Mouse (Mus musculus) forebrain, embryonic 13.5 days (tissue): ENCODE results near the gene Pdgfa. TPM values are rescaled to one million over a fixed set of nuclear protein-coding genes. Genes with fewer than 3 reads are reported as not detected.
A peak's percentile ranks its signal among the peaks of the same experiment; 100 is the strongest.

Experiments used
- ATAC-seq: fragments of 200-750 bp; cut with Nextera tagmentation; 2 replicates; pipeline ENCODE4 v1.8.0; 2017
- H3K27ac ChIP-seq: fragments of 300-500 bp; sonication (generic); 2 replicates; pipeline ENCODE4 v1.5.1; 2015; ENCODE audit warnings: inconsistent platforms, mild to moderate bottlenecking, moderate library complexity
- H3K27me3 ChIP-seq: fragments of 300-500 bp; sonication (generic); 2 replicates; pipeline ENCODE4 v1.6.1; 2015; ENCODE audit warnings: mild to moderate bottlenecking, inconsistent platforms
- H3K36me3 ChIP-seq: fragments of 300-500 bp; sonication (generic); 2 replicates; pipeline ENCODE4 v1.6.1; 2015; ENCODE audit warnings: mild to moderate bottlenecking, inconsistent platforms; ENCODE audit not compliant: poor library complexity, severe bottlenecking
- H3K4me1 ChIP-seq: fragments of 300-500 bp; sonication (generic); 2 replicates; pipeline ENCODE4 v1.6.1; 2015; ENCODE audit warnings: inconsistent platforms
- H3K4me2 ChIP-seq: fragments of 300-500 bp; sonication (generic); 2 replicates; pipeline ENCODE4 v1.6.1; 2015; ENCODE audit warnings: inconsistent platforms, mild to moderate bottlenecking, moderate library complexity
- H3K4me3 ChIP-seq: fragments of 300-500 bp; sonication (generic); 2 replicates; pipeline ENCODE4 v1.5.1; 2015; ENCODE audit warnings: mild to moderate bottlenecking, inconsistent platforms
- H3K9ac ChIP-seq: fragments of 300-500 bp; sonication (generic); 2 replicates; pipeline ENCODE4 v1.6.1; 2015; ENCODE audit warnings: mild to moderate bottlenecking, inconsistent platforms
- H3K9me3 ChIP-seq: fragments of 300-500 bp; sonication (generic); replicated peaks from 2 replicates; pipeline ENCODE4 v1.6.1; 2016; ENCODE audit warnings: inconsistent platforms
- WGBS: fragments of 180-500 bp; shearing (Covaris S2); methylation state at CpG from one replicate; pipeline ENCODE4 v1.1.7; 2015; 5-methylcytosine and 5-hydroxymethylcytosine counted together
- polyA plus RNA-seq: library from polyadenylated mRNA; unstranded; fragments of >200 nt; fragmentation: Nextera tagmentation; extraction: Ambion mirVana; gene quantifications from 2 replicates; pipeline ENCODE4 v1.2.1, GENCODE M21; 2015

Pdgfa gene
- polyA plus RNA-seq, 1 experiment from 2014 or later: 7.7 TPM

- no peaks in the 10 kb centered on the region for H3K27me3 ChIP-seq
- H3K9ac ChIP-seq: no peak overlapping the region
- H3K4me3 ChIP-seq: no peak overlapping the region
- H3K27ac ChIP-seq: no peak overlapping the region
- peaks cover 6% of the 10 kb centered on the region for H3K4me1 ChIP-seq
- 91% methylated on average over 8 of the region's 8 CpGs for WGBS
- H3K36me3 ChIP-seq: peaks cover 5% of the 10 kb centered on the region; the same call in 1 of the 2 replicates
- no peak for ATAC-seq
- H3K9me3 ChIP-seq: no peaks in the 10 kb centered on the region
- H3K4me2 ChIP-seq: no peak overlapping the region
Measured at GRCm38 (mm10) chr5:138974911-138975485, 22.2 kb downstream of the Pdgfa start.

GRCm38 (mm10) chr5:138973480-138973879, 23.7 kb downstream of the Pdgfa start:
- H3K36me3 ChIP-seq: peaks cover 1% of the 10 kb centered on the region; the same call in 1 of the 2 replicates
- WGBS: 86% methylated on average over 6 of the region's 6 CpGs
- H3K4me3 ChIP-seq: no peak overlapping the region
- no peak for ATAC-seq
- no peaks in the 10 kb centered on the region for H3K27me3 ChIP-seq
- no peak overlapping the region for H3K9ac ChIP-seq
- H3K9me3 ChIP-seq: no peaks in the 10 kb centered on the region
- H3K27ac ChIP-seq: no peak overlapping the region
- peaks cover 12% of the 10 kb centered on the region for H3K4me1 ChIP-seq
- H3K4me2 ChIP-seq: no peak overlapping the region

GRCm38 (mm10) chr5:138971405-138971804, 25.8 kb downstream of the Pdgfa start:
- Histone ChIP-seq H3K36me3 (no peaks in the 10 kb centered on the region), H3K4me1 (peaks cover 15% of the 10 kb centered on the region), H3K9ac (no peak overlapping the region), H3K4me2 (no peak overlapping the region), H3K27ac (no peak overlapping the region), H3K4me3 (no peak overlapping the region), H3K27me3 (no peaks in the 10 kb centered on the region), H3K9me3 (no peaks in the 10 kb centered on the region)
- ATAC-seq: no peak
- 85% methylated on average over 9 of the region's 9 CpGs for WGBS

- H3K27ac ChIP-seq: no peak overlapping the region
Measured at GRCm38 (mm10) chr5:138970056-138970490, 27.1 kb downstream of the Pdgfa start.

GRCm38 (mm10) chr5:138966033-138966724, 31.0 kb downstream of the Pdgfa start:
- Histone ChIP-seq H3K27ac (no peak overlapping the region; the same call in 1 of the 2 replicates), H3K4me3 (no peak overlapping the region), H3K36me3 (no peaks in the 10 kb centered on the region), H3K27me3 (no peaks in the 10 kb centered on the region), H3K4me1 (peaks cover 28% of the 10 kb centered on the region), H3K9me3 (no peaks in the 10 kb centered on the region), H3K4me2 (no peak overlapping the region), H3K9ac (no peak overlapping the region)
- no peak for ATAC-seq
- 41% methylated on average over 7 of the region's 7 CpGs for WGBS

More at GRCm38 (mm10) chr5:138970056-138970490, 27.1 kb downstream of the Pdgfa start:
- Histone ChIP-seq H3K9ac (no peak overlapping the region), H3K4me3 (no peak overlapping the region), H3K4me2 (no peak overlapping the region), H3K36me3 (no peaks in the 10 kb centered on the region), H3K27me3 (no peaks in the 10 kb centered on the region), H3K9me3 (no peaks in the 10 kb centered on the region), H3K4me1 (peaks cover 28% of the 10 kb centered on the region)
- ATAC-seq: no peak
- 56% methylated on average over 7 of the region's 7 CpGs for WGBS

- H3K4me3 ChIP-seq: no peak overlapping the region
- no peak for ATAC-seq
- H3K4me2 ChIP-seq: no peak overlapping the region
- no peak overlapping the region for H3K9ac ChIP-seq
- 86% methylated on average over 2 of the region's 2 CpGs for WGBS
- H3K9me3 ChIP-seq: no peaks in the 10 kb centered on the region
- H3K27me3 ChIP-seq: no peaks in the 10 kb centered on the region
- no peaks in the 10 kb centered on the region for H3K36me3 ChIP-seq
- H3K27ac ChIP-seq: no peak overlapping the region; the same call in 1 of the 2 replicates
- H3K4me1 ChIP-seq: peaks cover 28% of the 10 kb centered on the region
Measured at GRCm38 (mm10) chr5:138965590-138965989, 31.6 kb downstream of the Pdgfa start.

GRCm38 (mm10) chr5:138956427-138956833, 40.7 kb downstream of the Pdgfa start:
- Histone ChIP-seq H3K4me2 (no peak overlapping the region), H3K4me1 (no peaks in the 10 kb centered on the region), H3K9ac (no peak overlapping the region), H3K27ac (no peak overlapping the region), H3K36me3 (no peaks in the 10 kb centered on the region), H3K4me3 (no peak overlapping the region), H3K9me3 (no peaks in the 10 kb centered on the region), H3K27me3 (no peaks in the 10 kb centered on the region)
- 80% methylated on average over 10 of the region's 10 CpGs for WGBS
- no peak for ATAC-seq

- no peak overlapping the region for H3K27ac ChIP-seq
- no peak for ATAC-seq
- WGBS: 78% methylated on average over 7 of the region's 7 CpGs
Measured at GRCm38 (mm10) chr5:138953986-138954385, 43.2 kb downstream of the Pdgfa start.

GRCm38 (mm10) chr5:138952969-138953368, 44.2 kb downstream of the Pdgfa start:
- Histone ChIP-seq H3K9ac (no peak overlapping the region), H3K9me3 (no peaks in the 10 kb centered on the region), H3K27me3 (no peaks in the 10 kb centered on the region), H3K4me1 (peaks cover 20% of the 10 kb centered on the region), H3K4me3 (no peak overlapping the region), H3K27ac (no peak overlapping the region), H3K36me3 (no peaks in the 10 kb centered on the region), H3K4me2 (no peak overlapping the region)
- 77% methylated on average over 13 of the region's 13 CpGs for WGBS
- ATAC-seq: no peak

More at GRCm38 (mm10) chr5:138953986-138954385, 43.2 kb downstream of the Pdgfa start:
- H3K36me3 ChIP-seq: no peaks in the 10 kb centered on the region
- no peak overlapping the region for H3K9ac ChIP-seq
- no peaks in the 10 kb centered on the region for H3K9me3 ChIP-seq
- H3K4me1 ChIP-seq: peaks cover 10% of the 10 kb centered on the region
- H3K27me3 ChIP-seq: no peaks in the 10 kb centered on the region
- H3K4me2 ChIP-seq: no peak overlapping the region
- H3K4me3 ChIP-seq: no peak overlapping the region

GRCm38 (mm10) chr5:138951305-138951704, 45.9 kb downstream of the Pdgfa start:
- Histone ChIP-seq H3K9me3 (no peaks in the 10 kb centered on the region), H3K27ac (no peak overlapping the region), H3K27me3 (no peaks in the 10 kb centered on the region), H3K36me3 (no peaks in the 10 kb centered on the region), H3K4me3 (no peak overlapping the region), H3K4me1 (peaks cover 33% of the 10 kb centered on the region), H3K4me2 (no peak overlapping the region), H3K9ac (no peak overlapping the region)
- WGBS: 95% methylated on average over 2 of the region's 2 CpGs
- no peak for ATAC-seq

GRCm38 (mm10) chr5:138949165-138949564, 48.0 kb downstream of the Pdgfa start:
- H3K27ac ChIP-seq: no peak overlapping the region
- no peak for ATAC-seq
- 75% methylated on average over 6 of the region's 6 CpGs for WGBS
- no peak overlapping the region for H3K4me3 ChIP-seq
- peaks cover 33% of the 10 kb centered on the region for H3K4me1 ChIP-seq
- H3K27me3 ChIP-seq: no peaks in the 10 kb centered on the region
- H3K4me2 ChIP-seq: no peak overlapping the region
- no peak overlapping the region for H3K9ac ChIP-seq
- no peaks in the 10 kb centered on the region for H3K9me3 ChIP-seq
- no peaks in the 10 kb centered on the region for H3K36me3 ChIP-seq

GRCm38 (mm10) chr5:138948031-138948980, 48.9 kb downstream of the Pdgfa start:
- Histone ChIP-seq H3K36me3 (no peaks in the 10 kb centered on the region), H3K9ac (no peak overlapping the region), H3K4me2 (peak overlapping the region; percentile 38), H3K27ac (peak overlapping the region; percentile 44), H3K4me3 (no peak overlapping the region), H3K9me3 (no peaks in the 10 kb centered on the region), H3K4me1 (peaks cover 33% of the 10 kb centered on the region), H3K27me3 (no peaks in the 10 kb centered on the region)
- WGBS: 28% methylated on average over 13 of the region's 13 CpGs
- ATAC-seq: peak; percentile 68; the same call in 1 of the 2 replicates
